ENCODE assay signal across 12 mouse cellular contexts in genomic region chr9:47625621-47626210, GRCm38 (mm10).
DNase-seq lines count a peak whose midpoint lies in the region; ATAC-seq and TF ChIP-seq lines count a peak whose summit lies in the region.
"Had no signal": no experiment of that assay in that cellular context is flagged by ENCODE, and none has a peak within 500 bp of the region (broad histone marks: within the 10 kb centered on the region; RNA-seq: fewer than 3 reads in every experiment).

No protein-coding gene starts in this region.

- no peak overlapping the region for H3K9ac ChIP-seq in hindbrain, postnatal 0 days (replicated peaks; ENCODE audit: low read length)
- H3K9ac ChIP-seq in hindbrain, embryonic 14.5 days: no peak overlapping the region
- H3K9ac ChIP-seq in liver, embryonic 16.5 days (ENCODE audit: low read depth, low read length): no peak overlapping the region
- H3K9ac ChIP-seq in liver, embryonic 11.5 days (ENCODE audit: low read depth, low read length): no peak overlapping the region
- H3K9ac ChIP-seq: limb, embryonic 13.5 days had no signal

- H3K9me3 ChIP-seq in hindbrain, postnatal 0 days (ENCODE audit: low read length): no peaks in the 10 kb centered on the region
- no peaks in the 10 kb centered on the region for H3K9me3 ChIP-seq in hindbrain, embryonic 14.5 days (ENCODE audit: control insufficient read depth, low read length)
- H3K9me3 ChIP-seq in liver, embryonic 16.5 days (replicated peaks; ENCODE audit: control insufficient read depth, low read length): no peaks in the 10 kb centered on the region
- no peaks in the 10 kb centered on the region for H3K9me3 ChIP-seq in liver, embryonic 11.5 days (ENCODE audit: control insufficient read depth, low read length)
- H3K9me3 ChIP-seq: limb, embryonic 13.5 days had no signal

- peak overlapping the region; percentile 13; the same call in 1 of the 2 replicates for H3K27ac ChIP-seq in hindbrain, postnatal 0 days
- no peak overlapping the region for H3K27ac ChIP-seq in hindbrain, embryonic 14.5 days
- peak overlapping the region; percentile 37 for H3K27ac ChIP-seq in liver, embryonic 16.5 days (ENCODE audit: low read length)
- H3K27ac ChIP-seq in liver, embryonic 11.5 days (ENCODE audit: low read depth, low read length): no peak overlapping the region
- H3K27ac ChIP-seq: limb, embryonic 13.5 days had no signal

- no peak overlapping the region for H3K4me3 ChIP-seq in hindbrain, postnatal 0 days (ENCODE audit: low read length)
- H3K4me3 ChIP-seq in hindbrain, embryonic 14.5 days (replicated peaks; ENCODE audit: low read length): no peak overlapping the region
- no peak overlapping the region for H3K4me3 ChIP-seq in liver, embryonic 16.5 days (ENCODE audit: low read depth, low read length)
- H3K4me3 ChIP-seq in liver, embryonic 11.5 days (ENCODE audit: low read depth, low read length): no peak overlapping the region
- H3K4me3 ChIP-seq: limb, embryonic 13.5 days had no signal

- no peak for TF ChIP-seq CTCF in hindbrain, postnatal 0 days (IDR thresholded peaks at IDR 0.05; ENCODE audit: low read depth)

- no peak for DNase-seq in hindbrain, postnatal 0 days (ENCODE audit: low spot score)
- DNase-seq in hindbrain, embryonic 14.5 days (ENCODE audit: low spot score): no peak
- DNase-seq in liver, embryonic 11.5 days (ENCODE audit: low spot score): no peak
- peak; percentile 44 for DNase-seq in Muller cell, postnatal 12 days (ENCODE audit: inconsistent ontology term)
- peak; percentile 11 for DNase-seq in skeletal muscle tissue, adult 2 months (ENCODE audit: low read depth, low spot score)
- DNase-seq in urinary bladder, postnatal 14 days (ENCODE audit: low spot score): no peak
- DNase-seq: layer of hippocampus, postnatal 36 days; right cerebral cortex, postnatal 14 days; thymus, postnatal 14 days had no signal

- no peaks in the 10 kb centered on the region for H3K36me3 ChIP-seq in hindbrain, postnatal 0 days (ENCODE audit: insufficient read depth, low read length)
- H3K36me3 ChIP-seq in hindbrain, embryonic 14.5 days (replicated peaks; ENCODE audit: control insufficient read depth, insufficient read depth): no peaks in the 10 kb centered on the region
- no peaks in the 10 kb centered on the region for H3K36me3 ChIP-seq in liver, embryonic 16.5 days (ENCODE audit: control insufficient read depth, insufficient read depth)
- H3K36me3 ChIP-seq in liver, embryonic 11.5 days (ENCODE audit: control insufficient read depth, insufficient read depth, low read length): no peaks in the 10 kb centered on the region
- H3K36me3 ChIP-seq: limb, embryonic 13.5 days had no signal

- H3K27me3 ChIP-seq in hindbrain, postnatal 0 days (ENCODE audit: insufficient read depth, low read length): no peaks in the 10 kb centered on the region
- no peaks in the 10 kb centered on the region for H3K27me3 ChIP-seq in hindbrain, embryonic 14.5 days (ENCODE audit: control insufficient read depth, insufficient read depth, low read length)
- H3K27me3 ChIP-seq in liver, embryonic 16.5 days (ENCODE audit: control insufficient read depth, insufficient read depth, low read depth, low read length): no peaks in the 10 kb centered on the region
- no peaks in the 10 kb centered on the region for H3K27me3 ChIP-seq in liver, embryonic 11.5 days (replicated peaks; ENCODE audit: control insufficient read depth, insufficient read depth, low read length)
- H3K27me3 ChIP-seq: limb, embryonic 13.5 days had no signal

- 80% methylated on average over 7 of the region's 7 CpGs for WGBS in hindbrain, postnatal 0 days
- 92% methylated on average over 7 of the region's 7 CpGs for WGBS in hindbrain, embryonic 14.5 days
- WGBS in liver, embryonic 16.5 days (ENCODE audit: insufficient replicate concordance): 58% methylated on average over 7 of the region's 7 CpGs
- 80% methylated on average over 7 of the region's 7 CpGs for WGBS in liver, embryonic 11.5 days

- H3K4me1 ChIP-seq in hindbrain, postnatal 0 days (ENCODE audit: insufficient read depth, low read length): peaks cover 17% of the 10 kb centered on the region
- H3K4me1 ChIP-seq in hindbrain, embryonic 14.5 days (replicated peaks; ENCODE audit: control insufficient read depth, insufficient read depth, low read length): peaks cover 34% of the 10 kb centered on the region
- H3K4me1 ChIP-seq in liver, embryonic 16.5 days (ENCODE audit: control insufficient read depth, low read depth, low read length): no peaks in the 10 kb centered on the region; the same call in none of the 2 replicates
- no peaks in the 10 kb centered on the region for H3K4me1 ChIP-seq in liver, embryonic 11.5 days (replicated peaks; ENCODE audit: control insufficient read depth, insufficient read depth, low read length)

- no peak for ATAC-seq in hindbrain, postnatal 0 days
- ATAC-seq in hindbrain, embryonic 14.5 days (ENCODE audit: low FRiP score): no peak
- ATAC-seq in liver, embryonic 16.5 days (ENCODE audit: low read depth): no peak
- no peak for ATAC-seq in liver, embryonic 11.5 days (replicated peaks; ENCODE audit: low FRiP score)
- ATAC-seq: intestine, postnatal 0 days had no signal

- H3K4me2 ChIP-seq in hindbrain, postnatal 0 days (ENCODE audit: low read depth, low read length): no peak overlapping the region
- H3K4me2 ChIP-seq in hindbrain, embryonic 14.5 days (replicated peaks): no peak overlapping the region
- no peak overlapping the region for H3K4me2 ChIP-seq in liver, embryonic 16.5 days (ENCODE audit: low read depth, low read length)
- no peak overlapping the region for H3K4me2 ChIP-seq in liver, embryonic 11.5 days
- H3K4me2 ChIP-seq: limb, embryonic 13.5 days had no signal

Comparison
In these comparisons a context has a peak if more than half of its experiments do, and no peak if none do; other contexts are left out.
1. H3K27ac ChIP-seq: peak in hindbrain, postnatal 0 days (single experiment) and liver, embryonic 16.5 days (single experiment); none in hindbrain, embryonic 14.5 days (single experiment) and liver, embryonic 11.5 days (single experiment).
2. DNase-seq: peak in Muller cell, postnatal 12 days (single experiment) and skeletal muscle tissue, adult 2 months (single experiment); none in hindbrain, postnatal 0 days (single experiment), hindbrain, embryonic 14.5 days (single experiment), liver, embryonic 11.5 days (single experiment) and urinary bladder, postnatal 14 days (single experiment).